Mouse (Mus musculus) gastrocnemius, postnatal 25 days (tissue): ENCODE data around the gene Hpse2. TPM values are rescaled to one million over a fixed set of nuclear protein-coding genes. Genes with fewer than 3 reads are reported as not detected.
"Not testable (repeated sequence)": the region's sequence is repeated elsewhere in the genome, so short reads cannot be mapped to it uniquely, and the experiment has no call there.

Experiments used
- DNase-seq: peaks from one replicate; pipeline ENCODE4 v3.0.0; 2022
- long read RNA-seq, 2 experiments: library from polyadenylated mRNA; stranded (forward); transcript quantifications; one replicate each; pipeline ENCODE4 v2.0.0; 2021
- total RNA-seq, 2 experiments: library from RNA; stranded (reverse); gene quantifications; 1 replicate in 1 of 2; 2 replicates in 1 of 2; pipeline ENCODE4 v1.2.3; 2021

Hpse2 gene
- total RNA-seq: under 1 TPM in 1 of 2 experiments, not detected in 1; 0.80 TPM
- long read RNA-seq, experiment 1, partial matches to known transcripts: 0 of 2 reads
- long read RNA-seq, experiment 1, other reads (novel, unspliced or antisense): 2 of 2 reads
- long read RNA-seq, experiment 2: 0 reads

GRCm38 (mm10) chr19:43388017-43388904 is at the start of gene Hpse2:
Gene Hpse2, minus strand, starts transcription at chr19:43388355.
- no peak for DNase-seq

GRCm38 (mm10) chr19:43427446-43428224 is 39.5 kb upstream of the Hpse2 start:
- DNase-seq: no peak

- no peak for DNase-seq
Observed at GRCm38 (mm10) chr19:43424082-43424481, 35.9 kb upstream of the Hpse2 start.

GRCm38 (mm10) chr19:43420506-43420905 is 32.4 kb upstream of the Hpse2 start:
- DNase-seq: no peak

- no peak for DNase-seq
Observed at GRCm38 (mm10) chr19:43415565-43415964, 27.4 kb upstream of the Hpse2 start.

- DNase-seq: no peak
Observed at GRCm38 (mm10) chr19:43407181-43407580, 19.0 kb upstream of the Hpse2 start.

GRCm38 (mm10) chr19:43396327-43396726 is 8.2 kb upstream of the Hpse2 start:
- DNase-seq: no peak

- no peak for DNase-seq
Observed at GRCm38 (mm10) chr19:43387071-43387770, 934 bp downstream of the Hpse2 start.

- DNase-seq: no peak
Observed at GRCm38 (mm10) chr19:43386041-43386952, 1.9 kb downstream of the Hpse2 start.

- no peak for DNase-seq
Observed at GRCm38 (mm10) chr19:43385451-43385850, 2.7 kb downstream of the Hpse2 start.

- no peak for DNase-seq
Observed at GRCm38 (mm10) chr19:43384978-43385431, 3.1 kb downstream of the Hpse2 start.

- no peak for DNase-seq
Observed at GRCm38 (mm10) chr19:43384346-43384977, 3.7 kb downstream of the Hpse2 start.

- DNase-seq: no peak
Observed at GRCm38 (mm10) chr19:43358830-43359229, 29.3 kb downstream of the Hpse2 start.

- DNase-seq: no peak
Observed at GRCm38 (mm10) chr19:43311125-43311524, 77.0 kb downstream of the Hpse2 start.

- no peak for DNase-seq
Observed at GRCm38 (mm10) chr19:43306756-43307155, 81.4 kb downstream of the Hpse2 start.

GRCm38 (mm10) chr19:43281336-43281735 is 106.8 kb downstream of the Hpse2 start:
- not testable (repeated sequence) for DNase-seq

GRCm38 (mm10) chr19:43243993-43244392 is 144.2 kb downstream of the Hpse2 start:
- DNase-seq: no peak

GRCm38 (mm10) chr19:43231711-43232110 is 156.4 kb downstream of the Hpse2 start:
- DNase-seq: no peak

- DNase-seq: no peak
Observed at GRCm38 (mm10) chr19:43193562-43193961, 194.6 kb downstream of the Hpse2 start.

- no peak for DNase-seq
Observed at GRCm38 (mm10) chr19:43175437-43175965, 212.7 kb downstream of the Hpse2 start.
